Mouse (Mus musculus) hindbrain, embryonic 16.5 days (tissue): ENCODE data around the gene Psmb9. TPM values are rescaled to one million over a fixed set of nuclear protein-coding genes. Genes with fewer than 3 reads are reported as not detected.

Experiments used
- ATAC-seq: fragments of 200-750 bp; cut with Nextera tagmentation; 2 replicates; pipeline ENCODE4 v1.8.0; 2017; ENCODE audit warnings: moderate TSS enrichment, moderate library complexity
- H3K27ac ChIP-seq: fragments of 300-500 bp; sonication (generic); 2 replicates; pipeline ENCODE4 v1.5.1; 2014; ENCODE audit warnings: low read depth, mild to moderate bottlenecking, control low read depth, low read length, moderate library complexity
- H3K27me3 ChIP-seq: fragments of 300-500 bp; sonication (generic); replicated peaks from 2 replicates; pipeline ENCODE4 v1.6.1; 2014; ENCODE audit warnings: low read length; ENCODE audit not compliant: control insufficient read depth, insufficient read depth
- H3K36me3 ChIP-seq: fragments of 300-500 bp; sonication (generic); 2 replicates; pipeline ENCODE4 v1.6.1; 2014; ENCODE audit warnings: mild to moderate bottlenecking, low read length, moderate library complexity, mixed read lengths; ENCODE audit not compliant: control insufficient read depth, insufficient read depth
- H3K4me1 ChIP-seq: fragments of 300-500 bp; sonication (generic); 2 replicates; pipeline ENCODE4 v1.6.1; 2014; ENCODE audit warnings: low read depth, low read length; ENCODE audit not compliant: control insufficient read depth, insufficient read depth
- H3K4me2 ChIP-seq: fragments of 300-500 bp; sonication (generic); 2 replicates; pipeline ENCODE4 v1.6.1; 2014; ENCODE audit warnings: mild to moderate bottlenecking, low read length, control low read depth, moderate library complexity
- H3K4me3 ChIP-seq: fragments of 300-500 bp; sonication (generic); 2 replicates; pipeline ENCODE4 v1.5.1; 2014; ENCODE audit warnings: mild to moderate bottlenecking, low read length, control low read depth, moderate library complexity
- H3K9ac ChIP-seq: fragments of 300-500 bp; sonication (generic); 2 replicates; pipeline ENCODE4 v1.6.1; 2014; ENCODE audit warnings: low read depth, mild to moderate bottlenecking, control low read depth, low read length, moderate library complexity
- H3K9me3 ChIP-seq: fragments of 300-500 bp; sonication (generic); 2 replicates; pipeline ENCODE4 v1.6.1; 2014; ENCODE audit warnings: mild to moderate bottlenecking, low read length, moderate library complexity; ENCODE audit not compliant: control insufficient read depth
- WGBS: fragments of 180-500 bp; shearing (Covaris S2); extraction: QIAGEN DNeasy Blood & Tissue Kit; methylation state at CpG from one replicate; pipeline ENCODE4 v1.1.7; 2014; 5-methylcytosine and 5-hydroxymethylcytosine counted together
- polyA plus RNA-seq: library from polyadenylated mRNA; unstranded; fragments of >200 nt; fragmentation: Nextera tagmentation; extraction: Ambion mirVana; gene quantifications from 2 replicates; pipeline ENCODE4 v1.2.1, GENCODE M21; 2015

Gene Psmb9
- polyA plus RNA-seq, 1 experiment from 2014 or later, result 1.8 TPM

GRCm38 (mm10) chr17:34196491-34196890 lies 8.9 kb upstream of the Psmb9 start:
- no peaks in the 10 kb centered on the region for H3K36me3 ChIP-seq
- H3K27me3 ChIP-seq, result peaks cover 58% of the 10 kb centered on the region
- H3K9ac ChIP-seq, result no peak overlapping the region
- no peak overlapping the region for H3K27ac ChIP-seq
- no peak overlapping the region for H3K4me2 ChIP-seq
- peaks cover 8% of the 10 kb centered on the region for H3K4me1 ChIP-seq
- no peak for ATAC-seq
- WGBS, result 41% methylated on average over 12 of the region's 12 CpGs
- no peaks in the 10 kb centered on the region for H3K9me3 ChIP-seq
- H3K4me3 ChIP-seq, result no peak overlapping the region

GRCm38 (mm10) chr17:34194723-34195122 lies 7.2 kb upstream of the Psmb9 start:
- Histone ChIP-seq H3K4me1 (peaks cover 8% of the 10 kb centered on the region), H3K27ac (no peak overlapping the region), H3K36me3 (no peaks in the 10 kb centered on the region), H3K27me3 (peaks cover 63% of the 10 kb centered on the region), H3K4me2 (no peak overlapping the region), H3K4me3 (no peak overlapping the region), H3K9ac (no peak overlapping the region), H3K9me3 (no peaks in the 10 kb centered on the region)
- ATAC-seq, result no peak
- 98% methylated on average over 4 of the region's 4 CpGs for WGBS

GRCm38 (mm10) chr17:34193468-34193867 lies 5.9 kb upstream of the Psmb9 start:
- Histone ChIP-seq H3K4me2 (no peak overlapping the region), H3K4me1 (peaks cover 8% of the 10 kb centered on the region), H3K27me3 (peaks cover 62% of the 10 kb centered on the region), H3K4me3 (no peak overlapping the region), H3K36me3 (no peaks in the 10 kb centered on the region), H3K9me3 (no peaks in the 10 kb centered on the region), H3K27ac (no peak overlapping the region), H3K9ac (no peak overlapping the region)
- no peak for ATAC-seq
- 56% methylated on average over 8 of the region's 8 CpGs for WGBS

- no peak overlapping the region for H3K27ac ChIP-seq
- no peaks in the 10 kb centered on the region for H3K36me3 ChIP-seq
- H3K9ac ChIP-seq, result no peak overlapping the region
- no peak overlapping the region for H3K4me3 ChIP-seq
- H3K4me2 ChIP-seq, result no peak overlapping the region
- no peak for ATAC-seq
- H3K4me1 ChIP-seq, result peaks cover 8% of the 10 kb centered on the region
- no peaks in the 10 kb centered on the region for H3K9me3 ChIP-seq
- peaks cover 60% of the 10 kb centered on the region for H3K27me3 ChIP-seq
- 28% methylated on average over 16 of the region's 16 CpGs for WGBS
Measured at GRCm38 (mm10) chr17:34192852-34193251, 5.3 kb upstream of the Psmb9 start.

GRCm38 (mm10) chr17:34188986-34189385 lies 1.4 kb upstream of the Psmb9 start:
- no peaks in the 10 kb centered on the region for H3K9me3 ChIP-seq
- H3K36me3 ChIP-seq, result no peaks in the 10 kb centered on the region
- H3K27me3 ChIP-seq, result peaks cover 48% of the 10 kb centered on the region
- H3K4me3 ChIP-seq, result no peak overlapping the region
- H3K4me1 ChIP-seq, result peaks cover 12% of the 10 kb centered on the region
- H3K27ac ChIP-seq, result no peak overlapping the region
- no peak overlapping the region for H3K9ac ChIP-seq
- 80% methylated on average over 6 of the region's 6 CpGs for WGBS
- no peak overlapping the region for H3K4me2 ChIP-seq
- ATAC-seq, result no peak

GRCm38 (mm10) chr17:34188010-34188409 lies 446 bp upstream of the Psmb9 start:
- WGBS, result 3% methylated on average over 20 of the region's 20 CpGs
- H3K9me3 ChIP-seq, result no peaks in the 10 kb centered on the region
- no peak for ATAC-seq
- peak overlapping the region; percentile 68 for H3K9ac ChIP-seq
- H3K27ac ChIP-seq, result no peak overlapping the region
- H3K4me1 ChIP-seq, result peaks cover 12% of the 10 kb centered on the region
- peak overlapping the region; percentile 94 for H3K4me2 ChIP-seq
- no peaks in the 10 kb centered on the region for H3K36me3 ChIP-seq
- H3K4me3 ChIP-seq, result peak overlapping the region; percentile 54
- peaks cover 43% of the 10 kb centered on the region for H3K27me3 ChIP-seq

- no peaks in the 10 kb centered on the region for H3K9me3 ChIP-seq
- WGBS, result 3% methylated on average over 14 of the region's 14 CpGs
- no peaks in the 10 kb centered on the region for H3K36me3 ChIP-seq
- peak overlapping the region; percentile 68 for H3K9ac ChIP-seq
- peak overlapping the region; percentile 94 for H3K4me2 ChIP-seq
- peaks cover 38% of the 10 kb centered on the region for H3K27me3 ChIP-seq
- H3K27ac ChIP-seq, result no peak overlapping the region
- ATAC-seq, result peak; percentile 71
- peak overlapping the region; percentile 54 for H3K4me3 ChIP-seq
- peaks cover 12% of the 10 kb centered on the region for H3K4me1 ChIP-seq
Measured at GRCm38 (mm10) chr17:34186885-34187260, 691 bp downstream of the Psmb9 start.

- Histone ChIP-seq H3K27ac (no peak overlapping the region), H3K4me2 (no peak overlapping the region), H3K36me3 (no peaks in the 10 kb centered on the region), H3K4me3 (no peak overlapping the region), H3K9ac (no peak overlapping the region), H3K4me1 (peaks cover 12% of the 10 kb centered on the region), H3K27me3 (peaks cover 33% of the 10 kb centered on the region), H3K9me3 (no peaks in the 10 kb centered on the region)
- WGBS, result 92% methylated on average over 9 of the region's 9 CpGs
- ATAC-seq, result no peak
Measured at GRCm38 (mm10) chr17:34185526-34185925, 2.0 kb downstream of the Psmb9 start.

GRCm38 (mm10) chr17:34183564-34184219 lies 3.9 kb downstream of the Psmb9 start:
- Histone ChIP-seq H3K36me3 (no peaks in the 10 kb centered on the region), H3K9ac (no peak overlapping the region), H3K9me3 (no peaks in the 10 kb centered on the region), H3K27ac (no peak overlapping the region), H3K27me3 (peaks cover 20% of the 10 kb centered on the region), H3K4me3 (no peak overlapping the region), H3K4me2 (no peak overlapping the region), H3K4me1 (peaks cover 12% of the 10 kb centered on the region)
- ATAC-seq, result no peak
- WGBS, result 83% methylated on average over 15 of the region's 15 CpGs
